Mouse (Mus musculus): ENCODE results near the gene Clic6.

Gene Clic6

GRCm38 (mm10) chr16:92535258-92535657 is 49.7 kb downstream of the Clic6 start:
- no peak for DNase-seq

- no peak for DNase-seq
These were observed 52.8 kb downstream of the Clic6 start for GRCm38 (mm10) chr16:92538356-92538755.

- DNase-seq: peak in 1 of 2 experiments; percentile 47
These were observed 58.7 kb downstream of the Clic6 start for GRCm38 (mm10) chr16:92544264-92544663.

- peak; percentile 51 to 62 for DNase-seq
These were observed 63.1 kb downstream of the Clic6 start for GRCm38 (mm10) chr16:92548651-92549050.

- peak; percentile 51 to 83 for DNase-seq
These were observed 66.0 kb downstream of the Clic6 start for GRCm38 (mm10) chr16:92551266-92552105.

- DNase-seq: no peak
These were observed 66.5 kb downstream of the Clic6 start for GRCm38 (mm10) chr16:92552106-92552382.

GRCm38 (mm10) chr16:92552858-92553257 is 67.3 kb downstream of the Clic6 start:
- no peak for DNase-seq

GRCm38 (mm10) chr16:92555051-92555450 is 69.5 kb downstream of the Clic6 start:
- no peak for DNase-seq

- DNase-seq: no peak
These were observed 79.8 kb downstream of the Clic6 start for GRCm38 (mm10) chr16:92565291-92565690.

GRCm38 (mm10) chr16:92565708-92566107 is 80.2 kb downstream of the Clic6 start:
- peak; percentile 53 to 85 for DNase-seq

GRCm38 (mm10) chr16:92566146-92566545 is 80.6 kb downstream of the Clic6 start:
- DNase-seq: no peak

- DNase-seq: no peak
These were observed 85.7 kb downstream of the Clic6 start for GRCm38 (mm10) chr16:92571246-92571645.

GRCm38 (mm10) chr16:92573193-92573592 is 87.7 kb downstream of the Clic6 start:
- DNase-seq: no peak

GRCm38 (mm10) chr16:92575792-92576191 is 90.3 kb downstream of the Clic6 start:
- DNase-seq: no peak

- DNase-seq: no peak
These were observed 91.8 kb downstream of the Clic6 start for GRCm38 (mm10) chr16:92577381-92577780.

GRCm38 (mm10) chr16:92578915-92579653 is 93.5 kb downstream of the Clic6 start:
- DNase-seq: no peak

- DNase-seq: no peak
These were observed 95.4 kb downstream of the Clic6 start for GRCm38 (mm10) chr16:92580981-92581380.

GRCm38 (mm10) chr16:92581767-92582166 is 96.2 kb downstream of the Clic6 start:
- DNase-seq: no peak

- DNase-seq: no peak
These were observed 102.3 kb downstream of the Clic6 start for GRCm38 (mm10) chr16:92587836-92588235.

Data from kidney, adult 8-10 months (tissue).